Mouse (Mus musculus): Measurements from ENCODE around the gene Gli3. TPM values are rescaled to one million over a fixed set of nuclear protein-coding genes. Genes with fewer than 3 reads are reported as not detected.

The Gli3 gene
- polyA plus RNA-seq, 1 experiment from 2014 or later = 7.7 TPM

GRCm38 (mm10) chr13:15683006-15683405, 220.0 kb downstream of the Gli3 start:
- ATAC-seq = no peak
- H3K4me2 ChIP-seq (ENCODE audit: low read depth, low read length) = no peak overlapping the region
- H3K9ac ChIP-seq (ENCODE audit: low read depth, low read length) = no peak overlapping the region
- H3K4me3 ChIP-seq (ENCODE audit: low read length) = no peak overlapping the region
- 25% methylated on average over 1 of the region's 1 CpGs for WGBS
- no peaks in the 10 kb centered on the region for H3K4me1 ChIP-seq (ENCODE audit: control insufficient read depth, insufficient read depth, low read length)
- H3K36me3 ChIP-seq (ENCODE audit: control insufficient read depth, insufficient read depth, low read length) = no peaks in the 10 kb centered on the region
- no peaks in the 10 kb centered on the region for H3K9me3 ChIP-seq (ENCODE audit: control insufficient read depth, low read length)
- no peak overlapping the region for H3K27ac ChIP-seq (ENCODE audit: low read length)
- H3K27me3 ChIP-seq (replicated peaks; ENCODE audit: control insufficient read depth, insufficient read depth, low read length) = no peaks in the 10 kb centered on the region

DNA sequence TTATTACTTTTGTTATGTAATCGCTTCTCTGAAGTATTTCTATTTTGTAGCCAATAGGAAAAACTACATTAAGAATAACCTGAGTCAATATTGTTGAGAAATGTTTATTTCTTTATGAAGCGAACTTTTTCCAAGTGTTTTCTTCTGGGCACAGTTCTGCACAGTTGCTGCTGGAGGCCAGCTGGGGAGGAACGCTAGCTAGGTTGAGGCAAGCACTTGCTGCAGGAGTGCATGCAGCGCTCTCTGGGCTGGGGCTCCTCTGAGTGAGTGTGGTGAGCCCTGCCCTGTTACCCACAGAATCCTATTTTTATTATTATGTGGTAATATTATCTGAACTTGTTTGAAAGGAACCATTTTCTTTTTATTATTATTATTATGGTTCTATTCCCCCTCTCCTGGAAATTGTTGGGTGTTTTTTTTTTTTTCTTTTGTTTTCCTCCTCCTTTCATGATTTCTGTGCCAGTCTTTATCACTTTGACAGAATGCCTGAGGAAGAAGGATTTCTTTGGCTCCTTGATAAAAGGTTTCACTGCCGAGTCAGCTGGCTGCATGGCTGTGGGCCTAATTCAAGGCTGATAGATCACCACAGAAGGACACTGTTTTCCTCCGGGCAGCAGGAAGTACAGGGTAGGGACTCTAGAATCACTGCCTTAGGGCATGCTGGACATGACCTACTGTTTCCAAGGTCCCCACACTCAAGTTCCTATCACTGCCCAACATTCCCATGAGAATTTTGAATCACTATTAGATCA, 225.2 kb downstream of the Gli3 start:
- H3K4me3 ChIP-seq (ENCODE audit: low read length) = no peak overlapping the region
- H3K4me1 ChIP-seq (ENCODE audit: control insufficient read depth, insufficient read depth, low read length) = no peaks in the 10 kb centered on the region
- H3K27ac ChIP-seq (ENCODE audit: low read length) = no peak overlapping the region
- peak; percentile 39; the same call in 1 of the 2 replicates for ATAC-seq
- no peaks in the 10 kb centered on the region for H3K27me3 ChIP-seq (replicated peaks; ENCODE audit: control insufficient read depth, insufficient read depth, low read length)
- H3K9ac ChIP-seq (ENCODE audit: low read depth, low read length) = no peak overlapping the region
- no peaks in the 10 kb centered on the region for H3K36me3 ChIP-seq (ENCODE audit: control insufficient read depth, insufficient read depth, low read length)
- no peak overlapping the region for H3K4me2 ChIP-seq (ENCODE audit: low read depth, low read length)
- WGBS = 76% methylated on average over 6 of the region's 6 CpGs
- H3K9me3 ChIP-seq (ENCODE audit: control insufficient read depth, low read length) = no peaks in the 10 kb centered on the region

GRCm38 (mm10) chr13:15688826-15689501, 225.9 kb downstream of the Gli3 start:
- Histone ChIP-seq H3K4me1 (ENCODE audit: control insufficient read depth, insufficient read depth, low read length) (no peaks in the 10 kb centered on the region), H3K27me3 (replicated peaks; ENCODE audit: control insufficient read depth, insufficient read depth, low read length) (no peaks in the 10 kb centered on the region), H3K4me3 (ENCODE audit: low read length) (no peak overlapping the region), H3K9me3 (ENCODE audit: control insufficient read depth, low read length) (no peaks in the 10 kb centered on the region), H3K36me3 (ENCODE audit: control insufficient read depth, insufficient read depth, low read length) (no peaks in the 10 kb centered on the region), H3K4me2 (ENCODE audit: low read depth, low read length) (no peak overlapping the region), H3K9ac (ENCODE audit: low read depth, low read length) (no peak overlapping the region), H3K27ac (ENCODE audit: low read length) (no peak overlapping the region)
- peak; percentile 89 for ATAC-seq
- WGBS = 76% methylated on average over 5 of the region's 5 CpGs

DNA sequence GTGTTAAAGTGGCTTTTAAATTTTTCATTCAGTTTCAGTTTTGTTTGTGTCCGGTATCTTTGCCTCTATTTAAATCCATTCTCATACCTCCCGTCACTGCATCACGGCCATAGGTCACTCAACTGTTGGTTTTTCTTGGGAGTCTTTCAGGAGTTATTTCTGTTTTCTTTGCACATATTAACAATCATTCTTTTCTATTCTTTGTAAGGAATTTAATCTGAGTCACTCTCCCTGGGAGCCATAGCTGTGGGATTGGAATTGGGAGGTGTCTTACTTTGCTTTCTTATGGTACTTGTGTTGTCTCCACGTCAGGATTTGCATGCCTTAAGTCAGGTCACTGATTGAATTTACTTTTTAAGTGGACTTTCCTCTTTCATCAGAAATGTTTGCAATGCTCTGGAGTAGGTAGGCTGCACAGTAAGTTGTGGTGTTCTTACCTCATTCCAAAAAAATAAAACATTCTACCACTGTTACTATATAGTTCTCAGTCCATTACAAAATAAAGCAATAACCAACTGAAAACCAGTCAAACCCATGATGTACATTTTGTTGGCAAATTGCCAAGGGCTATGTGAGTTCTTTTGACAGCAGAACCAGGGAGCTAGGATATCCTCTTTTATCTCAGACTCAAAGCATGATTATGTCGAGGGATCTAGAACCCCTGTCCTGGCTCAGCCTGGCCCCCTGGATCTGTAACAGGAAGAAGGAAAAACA, 228.9 kb downstream of the Gli3 start:
- no peak overlapping the region for H3K4me2 ChIP-seq (ENCODE audit: low read depth, low read length)
- no peaks in the 10 kb centered on the region for H3K36me3 ChIP-seq (ENCODE audit: control insufficient read depth, insufficient read depth, low read length)
- ATAC-seq = no peak
- no peaks in the 10 kb centered on the region for H3K4me1 ChIP-seq (ENCODE audit: control insufficient read depth, insufficient read depth, low read length)
- H3K9me3 ChIP-seq (ENCODE audit: control insufficient read depth, low read length) = no peaks in the 10 kb centered on the region
- H3K27ac ChIP-seq (ENCODE audit: low read length) = no peak overlapping the region
- WGBS = 68% methylated on average over 5 of the region's 5 CpGs
- no peak overlapping the region for H3K4me3 ChIP-seq (ENCODE audit: low read length)
- no peak overlapping the region for H3K9ac ChIP-seq (ENCODE audit: low read depth, low read length)
- no peaks in the 10 kb centered on the region for H3K27me3 ChIP-seq (replicated peaks; ENCODE audit: control insufficient read depth, insufficient read depth, low read length)

DNA sequence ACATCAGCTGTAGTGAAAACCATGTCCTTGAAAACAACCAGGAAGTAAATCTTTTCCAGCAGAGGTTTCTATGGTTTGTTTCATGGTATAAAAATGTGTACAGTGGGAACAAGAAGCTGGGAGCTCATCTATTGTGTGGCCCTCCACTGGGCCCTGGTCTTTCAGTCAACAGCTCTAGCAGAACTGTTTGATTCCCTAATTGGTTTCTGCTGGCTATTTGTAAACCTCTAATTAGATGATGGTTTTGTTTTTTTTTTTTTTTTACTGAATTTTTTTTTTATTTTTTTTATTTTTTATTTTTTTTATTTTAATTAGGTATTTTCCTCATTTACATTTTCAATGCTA, 229.4 kb downstream of the Gli3 start:
- Histone ChIP-seq H3K36me3 (ENCODE audit: control insufficient read depth, insufficient read depth, low read length) (no peaks in the 10 kb centered on the region), H3K9ac (ENCODE audit: low read depth, low read length) (no peak overlapping the region), H3K4me3 (ENCODE audit: low read length) (no peak overlapping the region), H3K27me3 (replicated peaks; ENCODE audit: control insufficient read depth, insufficient read depth, low read length) (no peaks in the 10 kb centered on the region), H3K27ac (ENCODE audit: low read length) (no peak overlapping the region), H3K9me3 (ENCODE audit: control insufficient read depth, low read length) (no peaks in the 10 kb centered on the region), H3K4me2 (ENCODE audit: low read depth, low read length) (no peak overlapping the region), H3K4me1 (ENCODE audit: control insufficient read depth, insufficient read depth, low read length) (no peaks in the 10 kb centered on the region)
- ATAC-seq = no peak

- H3K27me3 ChIP-seq (replicated peaks; ENCODE audit: control insufficient read depth, insufficient read depth, low read length) = no peaks in the 10 kb centered on the region
- no peaks in the 10 kb centered on the region for H3K9me3 ChIP-seq (ENCODE audit: control insufficient read depth, low read length)
- no peak overlapping the region for H3K27ac ChIP-seq (ENCODE audit: low read length)
- WGBS = 83% methylated on average over 4 of the region's 4 CpGs
- H3K4me3 ChIP-seq (ENCODE audit: low read length) = no peak overlapping the region
- no peaks in the 10 kb centered on the region for H3K4me1 ChIP-seq (ENCODE audit: control insufficient read depth, insufficient read depth, low read length)
- H3K4me2 ChIP-seq (ENCODE audit: low read depth, low read length) = no peak overlapping the region
- H3K36me3 ChIP-seq (ENCODE audit: control insufficient read depth, insufficient read depth, low read length) = no peaks in the 10 kb centered on the region
- no peak overlapping the region for H3K9ac ChIP-seq (ENCODE audit: low read depth, low read length)
- ATAC-seq = no peak
Measured at GRCm38 (mm10) chr13:15698284-15698683, 235.2 kb downstream of the Gli3 start.

DNA sequence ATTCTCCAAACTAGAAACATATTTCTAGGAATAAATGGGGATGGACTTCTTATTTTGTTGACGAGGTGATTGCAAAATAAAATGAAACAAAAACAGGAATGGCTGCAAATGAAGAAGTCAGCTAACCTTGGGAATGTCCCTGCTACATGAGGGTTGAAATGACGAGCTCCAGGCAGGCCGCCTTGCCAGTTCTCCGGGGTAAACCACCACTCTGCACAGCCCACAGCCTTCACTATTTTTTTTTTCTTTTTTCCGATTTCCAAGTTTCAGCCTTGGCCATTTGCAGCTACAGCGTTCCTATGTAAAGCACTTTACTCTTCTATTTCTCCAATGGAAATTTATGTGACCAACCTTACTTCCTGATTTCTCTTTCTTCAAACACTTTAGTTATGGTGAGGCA, 236.1 kb downstream of the Gli3 start:
- 85% methylated on average over 6 of the region's 6 CpGs for WGBS
- no peak overlapping the region for H3K4me3 ChIP-seq (ENCODE audit: low read length)
- ATAC-seq = no peak

DNA sequence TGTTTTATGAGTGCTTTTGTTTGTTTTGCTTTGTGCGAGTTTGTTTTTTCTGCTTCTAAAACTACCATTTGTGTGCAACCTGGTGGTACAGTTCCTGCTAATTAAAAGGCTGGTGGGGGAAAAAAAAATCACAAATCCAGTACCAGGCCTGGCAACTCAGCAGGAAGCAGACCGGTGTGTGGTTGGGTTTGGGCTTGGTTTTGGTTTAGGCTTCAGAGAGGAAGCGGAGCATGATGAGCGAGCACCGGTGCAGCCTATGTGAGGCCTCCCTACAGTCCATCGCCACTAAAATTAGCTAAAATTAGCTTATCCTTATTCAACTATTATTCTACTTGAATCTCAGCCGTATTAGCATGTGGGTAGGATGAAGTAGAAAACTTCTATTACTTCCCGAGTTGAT, 241.6 kb downstream of the Gli3 start:
- 82% methylated on average over 8 of the region's 8 CpGs for WGBS
- no peak for ATAC-seq

More for the DNA sequence above, 236.1 kb downstream of the Gli3 start:
- H3K9ac ChIP-seq (ENCODE audit: low read depth, low read length) = no peak overlapping the region
- no peak overlapping the region for H3K4me2 ChIP-seq (ENCODE audit: low read depth, low read length)
- H3K27me3 ChIP-seq (replicated peaks; ENCODE audit: control insufficient read depth, insufficient read depth, low read length) = no peaks in the 10 kb centered on the region
- H3K27ac ChIP-seq (ENCODE audit: low read length) = no peak overlapping the region
- no peaks in the 10 kb centered on the region for H3K9me3 ChIP-seq (ENCODE audit: control insufficient read depth, low read length)
- no peaks in the 10 kb centered on the region for H3K36me3 ChIP-seq (ENCODE audit: control insufficient read depth, insufficient read depth, low read length)
- no peaks in the 10 kb centered on the region for H3K4me1 ChIP-seq (ENCODE audit: control insufficient read depth, insufficient read depth, low read length)

GRCm38 (mm10) chr13:15707481-15707881, 244.4 kb downstream of the Gli3 start:
- H3K27me3 ChIP-seq (replicated peaks; ENCODE audit: control insufficient read depth, insufficient read depth, low read length) = no peaks in the 10 kb centered on the region
- no peaks in the 10 kb centered on the region for H3K4me1 ChIP-seq (ENCODE audit: control insufficient read depth, insufficient read depth, low read length)
- 46% methylated on average over 4 of the region's 4 CpGs for WGBS
- no peaks in the 10 kb centered on the region for H3K36me3 ChIP-seq (ENCODE audit: control insufficient read depth, insufficient read depth, low read length)
- H3K4me2 ChIP-seq (ENCODE audit: low read depth, low read length) = no peak overlapping the region
- no peaks in the 10 kb centered on the region for H3K9me3 ChIP-seq (ENCODE audit: control insufficient read depth, low read length)
- H3K4me3 ChIP-seq (ENCODE audit: low read length) = no peak overlapping the region
- H3K27ac ChIP-seq (ENCODE audit: low read length) = no peak overlapping the region
- no peak overlapping the region for H3K9ac ChIP-seq (ENCODE audit: low read depth, low read length)
- ATAC-seq = 0 out of 2 replicates have a peak, but pooled peaks have one; percentile 21

More for the DNA sequence above, 241.6 kb downstream of the Gli3 start:
- H3K27ac ChIP-seq (ENCODE audit: low read length) = no peak overlapping the region
- H3K9me3 ChIP-seq (ENCODE audit: control insufficient read depth, low read length) = no peaks in the 10 kb centered on the region
- no peaks in the 10 kb centered on the region for H3K27me3 ChIP-seq (replicated peaks; ENCODE audit: control insufficient read depth, insufficient read depth, low read length)
- no peaks in the 10 kb centered on the region for H3K4me1 ChIP-seq (ENCODE audit: control insufficient read depth, insufficient read depth, low read length)
- no peak overlapping the region for H3K4me3 ChIP-seq (ENCODE audit: low read length)
- H3K4me2 ChIP-seq (ENCODE audit: low read depth, low read length) = no peak overlapping the region
- no peak overlapping the region for H3K9ac ChIP-seq (ENCODE audit: low read depth, low read length)
- no peaks in the 10 kb centered on the region for H3K36me3 ChIP-seq (ENCODE audit: control insufficient read depth, insufficient read depth, low read length)
